Mouse (Mus musculus) MEL (cell line): ENCODE measurements at regions not wholly inside any gene's neighbourhood (a gene's known extent, or its start where the extent isn't known, plus 50 kb on each side); places are given as distances from the start of the nearest gene placed in this dataset.

Experiments
- CTCF ChIP-seq, 3 experiments: IDR thresholded peaks in 2 of 3; conservative IDR thresholded peaks in 1 of 3; 2 replicates each; pipeline ENCODE4 v1.5.1; 2011 to 2012; ENCODE audit warnings: low read length in 3 of 3, low read depth in 2 of 3, mild to moderate bottlenecking in 2 of 3, improper control_type of control experiment in 1 of 3, inconsistent platforms in 1 of 3, mixed read lengths in 1 of 3, moderate library complexity in 1 of 3; ENCODE audit not compliant: control insufficient read depth in 1 of 3, insufficient read depth in 1 of 3, poor library complexity in 1 of 3, severe bottlenecking in 1 of 3
- GATA1 ChIP-seq: IDR thresholded peaks from 2 replicates; pipeline ENCODE4 v1.6.1; 2011; ENCODE audit warnings: low read depth, low read length, improper control_type of control experiment
- TAL1 ChIP-seq: IDR thresholded peaks from 2 replicates; pipeline ENCODE4 v1.6.1; 2012; ENCODE audit warnings: mild to moderate bottlenecking, inconsistent platforms, low read length, moderate library complexity, mixed read lengths
- USF1 ChIP-seq: IDR thresholded peaks from 2 replicates; pipeline ENCODE4 v1.6.1; 2014; ENCODE audit warnings: low read depth, mild to moderate bottlenecking, inconsistent platforms, low read length, improper control_type of control experiment, moderate library complexity

- TF ChIP-seq CTCF (IDR thresholded peaks at IDR 0.05 in 2 of 3, conservative IDR thresholded peaks at IDR 0.05 in 1 of 3; ENCODE audit: control insufficient read depth in 1 of 3, insufficient read depth in 1 of 3, low read depth in 2 of 3, low read length in 3 of 3, poor library complexity in 1 of 3, severe bottlenecking in 1 of 3) (no peak), GATA1 (no peak), USF1 (no peak), TAL1 (no peak)
Observed at GRCm38 (mm10) chr13:64566966-64567708, 69.5 kb upstream of the Fam240b start.
